Mouse (Mus musculus) heart, adult 2 months (tissue): ENCODE measurements around the gene Nts.

ENCODE experiments used
- CTCF ChIP-seq: fragments of 200-600 bp; IDR thresholded peaks from 2 replicates; pipeline ENCODE4 v1.8.1; 2022; ENCODE audit warnings: antibody characterized with exemption, mild to moderate bottlenecking, moderate library complexity
- POLR2A ChIP-seq: fragments of 200-500 bp; IDR thresholded peaks from 2 replicates; pipeline ENCODE4 v1.6.1; 2011; ENCODE audit warnings: mild to moderate bottlenecking, low read depth, low read length, control low read depth; ENCODE audit not compliant: insufficient read depth

DNA sequence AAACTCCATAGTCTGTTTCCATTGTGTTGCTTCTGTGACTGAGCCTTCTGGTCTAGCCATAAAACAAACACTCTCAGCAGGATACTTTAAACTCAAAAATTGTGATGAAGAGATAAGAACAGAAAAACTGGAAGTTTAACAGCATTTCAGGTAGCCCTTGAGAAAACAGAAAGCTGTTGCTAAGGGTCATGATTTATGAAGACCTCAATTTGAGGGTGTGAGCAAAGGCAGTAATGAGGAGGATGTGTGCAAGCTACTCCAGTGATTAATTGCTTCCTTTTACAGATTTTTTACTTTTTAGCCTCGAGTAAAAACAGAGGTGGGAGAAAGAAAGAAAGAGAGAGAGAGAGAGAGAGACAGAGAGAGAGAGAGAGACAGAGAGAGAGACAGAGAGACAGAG, 23.9 kb upstream of the Nts start:
- TF ChIP-seq CTCF (no peak), POLR2A (no peak)
